25 mouse cellular contexts compared by ENCODE assay signal in genomic region chr1:51384051-51384450, GRCm38 (mm10).
DNase-seq lines count a peak whose midpoint lies in the region; ATAC-seq and TF ChIP-seq lines count a peak whose summit lies in the region.
"Had no signal": no experiment of that assay in that cellular context is flagged by ENCODE, and none has a peak within 500 bp of the region (broad histone marks: within the 10 kb centered on the region; RNA-seq: fewer than 3 reads in every experiment).

No protein-coding gene starts in this region.

- DNase-seq in forebrain, embryonic 14.5 days (ENCODE audit: low spot score), result peak; percentile 25
- DNase-seq in layer of hippocampus, adult 18-20 months (ENCODE audit: low spot score in 2 of 2), result peak; percentile 13 to 37
- no peak for DNase-seq in layer of hippocampus, adult 9-11 months
- peak; percentile 19 for DNase-seq in midbrain, embryonic 14.5 days
- DNase-seq in brain, embryonic 14.5 days (ENCODE audit: low read depth), result peak; percentile 46
- DNase-seq: adrenal gland, adult 2 months; adrenal gland, postnatal 14 days; B cell, adult 2 months; cerebellum, adult 11-12 months; cerebellum, adult 8-10 months; cerebellum, postnatal 14 days; gastrocnemius, postnatal 10 days; gastrocnemius, postnatal 36 days; heart, adult 2 months had no signal

- no peaks in the 10 kb centered on the region for H3K27me3 ChIP-seq in forebrain, embryonic 14.5 days (replicated peaks; ENCODE audit: control insufficient read depth, insufficient read depth, low read length)
- no peaks in the 10 kb centered on the region for H3K27me3 ChIP-seq in forebrain, embryonic 15.5 days
- no peaks in the 10 kb centered on the region for H3K27me3 ChIP-seq in midbrain, embryonic 14.5 days (ENCODE audit: control insufficient read depth, insufficient read depth, low read length)
- no peaks in the 10 kb centered on the region for H3K27me3 ChIP-seq in midbrain, embryonic 13.5 days
- H3K27me3 ChIP-seq: CH12.LX; embryonic facial prominence, embryonic 12.5 days; embryonic facial prominence, embryonic 15.5 days; heart, embryonic 13.5 days; hindbrain, embryonic 12.5 days; intestine, embryonic 15.5 days had no signal

- H3K4me3 ChIP-seq in forebrain, embryonic 14.5 days (ENCODE audit: low read depth, low read length), result no peak overlapping the region
- H3K4me3 ChIP-seq in forebrain, embryonic 15.5 days, result no peak overlapping the region
- H3K4me3 ChIP-seq in midbrain, embryonic 14.5 days (replicated peaks; ENCODE audit: low read depth, low read length), result no peak overlapping the region
- H3K4me3 ChIP-seq in midbrain, embryonic 13.5 days (replicated peaks), result no peak overlapping the region
- H3K4me3 ChIP-seq: embryonic facial prominence, embryonic 12.5 days; embryonic facial prominence, embryonic 15.5 days; heart, adult 2 months; heart, embryonic 10.5 days; heart, embryonic 13.5 days; hindbrain, embryonic 12.5 days; intestine, embryonic 15.5 days had no signal

- H3K4me1 ChIP-seq in forebrain, embryonic 14.5 days (ENCODE audit: control insufficient read depth, insufficient read depth, low read length), result no peaks in the 10 kb centered on the region
- peaks cover 4% of the 10 kb centered on the region; the same call in 1 of the 2 replicates for H3K4me1 ChIP-seq in forebrain, embryonic 15.5 days
- no peaks in the 10 kb centered on the region for H3K4me1 ChIP-seq in midbrain, embryonic 14.5 days (ENCODE audit: control insufficient read depth, insufficient read depth, low read length)
- H3K4me1 ChIP-seq in midbrain, embryonic 13.5 days (replicated peaks), result no peaks in the 10 kb centered on the region
- H3K4me1 ChIP-seq: embryonic facial prominence, embryonic 12.5 days; embryonic facial prominence, embryonic 15.5 days; heart, embryonic 10.5 days; heart, embryonic 13.5 days; hindbrain, embryonic 12.5 days; intestine, embryonic 15.5 days had no signal

- no peaks in the 10 kb centered on the region for H3K36me3 ChIP-seq in forebrain, embryonic 14.5 days (ENCODE audit: control insufficient read depth, insufficient read depth, low read length)
- no peaks in the 10 kb centered on the region for H3K36me3 ChIP-seq in forebrain, embryonic 15.5 days
- H3K36me3 ChIP-seq in midbrain, embryonic 14.5 days (ENCODE audit: control insufficient read depth, insufficient read depth, low read length), result no peaks in the 10 kb centered on the region
- no peaks in the 10 kb centered on the region for H3K36me3 ChIP-seq in midbrain, embryonic 13.5 days
- H3K36me3 ChIP-seq: embryonic facial prominence, embryonic 12.5 days; embryonic facial prominence, embryonic 15.5 days; G1E; heart, embryonic 10.5 days; heart, embryonic 13.5 days; hindbrain, embryonic 12.5 days; intestine, embryonic 15.5 days had no signal

- no peak for TF ChIP-seq POLR2A in brain, embryonic 14.5 days (IDR thresholded peaks at IDR 0.05; ENCODE audit: borderline replicate concordance, extremely low read depth, insufficient read depth, insufficient read length, poor library complexity, severe bottlenecking)

- no peak overlapping the region for H3K9ac ChIP-seq in forebrain, embryonic 14.5 days (ENCODE audit: low read length)
- no peak overlapping the region for H3K9ac ChIP-seq in forebrain, embryonic 15.5 days (replicated peaks)
- H3K9ac ChIP-seq in midbrain, embryonic 14.5 days (replicated peaks; ENCODE audit: low read length), result no peak overlapping the region
- no peak overlapping the region for H3K9ac ChIP-seq in midbrain, embryonic 13.5 days (replicated peaks)
- H3K9ac ChIP-seq: embryonic facial prominence, embryonic 12.5 days; embryonic facial prominence, embryonic 15.5 days; heart, embryonic 13.5 days; hindbrain, embryonic 12.5 days; intestine, embryonic 15.5 days had no signal

- WGBS in forebrain, embryonic 14.5 days, result 75% methylated on average over 6 of the region's 6 CpGs
- WGBS in forebrain, embryonic 15.5 days, result 60% methylated on average over 6 of the region's 6 CpGs
- 62% methylated on average over 6 of the region's 6 CpGs for WGBS in midbrain, embryonic 14.5 days
- WGBS in midbrain, embryonic 13.5 days, result 74% methylated on average over 6 of the region's 6 CpGs

- no peak for ATAC-seq in forebrain, embryonic 14.5 days
- ATAC-seq in forebrain, embryonic 15.5 days (replicated peaks), result no peak
- ATAC-seq in midbrain, embryonic 14.5 days (ENCODE audit: low FRiP score, low TSS enrichment), result no peak
- ATAC-seq in midbrain, embryonic 13.5 days, result no peak
- ATAC-seq: forebrain, embryonic 16.5 days; intestine, embryonic 15.5 days had no signal

- no peak overlapping the region for H3K4me2 ChIP-seq in forebrain, embryonic 14.5 days (ENCODE audit: low read length)
- no peak overlapping the region for H3K4me2 ChIP-seq in forebrain, embryonic 15.5 days (replicated peaks)
- no peak overlapping the region for H3K4me2 ChIP-seq in midbrain, embryonic 14.5 days (ENCODE audit: low read length)
- H3K4me2 ChIP-seq in midbrain, embryonic 13.5 days (replicated peaks), result no peak overlapping the region
- H3K4me2 ChIP-seq: embryonic facial prominence, embryonic 12.5 days; embryonic facial prominence, embryonic 15.5 days; heart, embryonic 13.5 days; hindbrain, embryonic 12.5 days; intestine, embryonic 15.5 days had no signal

- H3K9me3 ChIP-seq in forebrain, embryonic 14.5 days (replicated peaks; ENCODE audit: control insufficient read depth, low read length), result no peaks in the 10 kb centered on the region
- H3K9me3 ChIP-seq in forebrain, embryonic 15.5 days, result no peaks in the 10 kb centered on the region
- no peaks in the 10 kb centered on the region for H3K9me3 ChIP-seq in midbrain, embryonic 14.5 days (ENCODE audit: control insufficient read depth, low read length)
- no peaks in the 10 kb centered on the region for H3K9me3 ChIP-seq in midbrain, embryonic 13.5 days
- H3K9me3 ChIP-seq: embryonic facial prominence, embryonic 12.5 days; embryonic facial prominence, embryonic 15.5 days; G1E; heart, embryonic 10.5 days; heart, embryonic 13.5 days; hindbrain, embryonic 12.5 days; intestine, embryonic 15.5 days had no signal

- TF ChIP-seq CTCF in brain, embryonic 14.5 days (IDR thresholded peaks at IDR 0.05; ENCODE audit: borderline replicate concordance, extremely low read depth, insufficient read depth, insufficient read length), result no peak

- no peak overlapping the region for H3K27ac ChIP-seq in forebrain, embryonic 14.5 days (ENCODE audit: low read depth, low read length)
- no peak overlapping the region for H3K27ac ChIP-seq in forebrain, embryonic 15.5 days (replicated peaks)
- H3K27ac ChIP-seq in midbrain, embryonic 14.5 days (replicated peaks; ENCODE audit: low read depth, low read length), result no peak overlapping the region
- H3K27ac ChIP-seq in midbrain, embryonic 13.5 days, result no peak overlapping the region
- H3K27ac ChIP-seq: embryonic facial prominence, embryonic 12.5 days; embryonic facial prominence, embryonic 15.5 days; heart, adult 2 months; heart, embryonic 10.5 days; heart, embryonic 13.5 days; hindbrain, embryonic 12.5 days; intestine, embryonic 15.5 days had no signal
